Mouse (Mus musculus) c-Kit-negative CD71-positive TER-119-positive erythroid progenitor cells, embryonic 14.5 days (primary cell): ENCODE measurements at regions not wholly inside any gene's neighbourhood (a gene's known extent, or its start where the extent isn't known, plus 50 kb on each side); places are given as distances from the start of the nearest gene placed in this dataset.

Experiments used
- DNase-seq: peaks from one replicate; pipeline ENCODE4 v3.0.0-alpha.2; 2013; ENCODE audit warnings: low read depth, low spot score

- DNase-seq, result no peak
Observed at GRCm38 (mm10) chr16:5673372-5673960, 211.7 kb upstream of the Rbfox1 start.

- DNase-seq, result no peak
Observed at GRCm38 (mm10) chr16:5672871-5673270, 212.3 kb upstream of the Rbfox1 start.

DNA sequence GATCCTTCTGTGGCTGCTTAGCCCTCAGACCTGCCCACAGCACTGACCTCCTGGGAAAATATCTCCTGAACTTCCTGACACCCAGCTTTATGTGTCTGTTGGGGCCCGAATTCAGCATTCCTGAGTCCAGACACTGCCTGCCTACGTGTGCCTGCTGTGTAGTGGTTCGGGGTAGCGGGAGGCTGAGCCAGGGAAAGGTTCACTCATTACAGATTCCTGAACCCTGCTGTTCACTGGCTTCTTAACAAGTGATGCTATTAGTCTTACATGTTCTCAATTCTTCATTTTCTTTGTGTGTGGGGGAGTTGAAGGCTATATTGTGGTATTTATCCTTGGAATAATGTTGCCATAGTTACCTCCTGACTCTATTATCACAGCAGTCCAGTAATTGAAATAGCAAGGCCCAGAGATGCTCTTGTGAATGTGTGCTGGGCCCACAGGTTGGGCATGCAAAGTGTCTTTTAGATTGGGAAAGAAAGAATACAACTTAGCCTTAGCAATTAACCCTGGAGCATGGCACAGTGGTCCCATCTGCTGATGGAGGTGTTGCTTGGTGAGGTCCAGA is 216.7 kb upstream of the Rbfox1 start:
- DNase-seq, result no peak

GRCm38 (mm10) chr16:5661918-5662317 is 223.2 kb upstream of the Rbfox1 start:
- no peak for DNase-seq

DNA sequence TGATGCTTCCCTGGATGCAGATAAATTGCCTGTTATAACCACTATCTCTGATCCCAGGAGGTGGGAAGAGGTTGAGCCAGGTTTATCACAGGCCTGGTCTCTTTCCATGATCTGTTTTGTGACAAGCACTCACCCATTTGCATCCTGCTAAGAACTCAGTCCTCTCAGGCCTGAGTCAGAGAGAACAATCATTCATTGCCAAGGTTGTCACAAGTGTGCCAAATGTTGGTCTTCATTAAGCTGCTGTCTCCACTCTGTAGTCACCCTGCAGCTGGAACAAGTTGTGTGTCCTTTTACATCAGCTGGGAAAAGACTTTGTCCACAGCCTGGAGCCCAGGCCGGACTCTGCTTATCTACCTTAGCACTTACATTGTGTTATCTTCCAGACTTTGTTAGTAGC is 233.6 kb upstream of the Rbfox1 start:
- no peak for DNase-seq

DNA sequence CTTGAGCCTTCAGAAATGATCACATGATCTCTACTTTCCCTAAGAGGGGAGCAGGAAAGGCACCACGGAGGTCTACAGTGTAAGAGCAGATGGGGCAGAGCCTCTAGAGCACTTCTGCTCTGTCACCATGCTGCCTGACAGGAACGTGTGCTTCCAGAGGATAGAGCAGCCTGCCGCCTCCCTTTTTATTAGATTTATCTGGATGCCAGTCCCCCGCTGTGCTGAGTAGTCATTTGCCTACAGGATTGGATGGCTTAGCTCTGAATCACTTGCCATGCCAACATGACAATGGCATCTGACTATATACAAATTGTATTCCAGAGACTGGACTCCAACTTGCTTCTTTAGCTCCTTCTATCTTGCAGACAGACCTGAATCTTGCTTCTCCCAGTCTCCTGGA is 234.2 kb upstream of the Rbfox1 start:
- DNase-seq, result no peak

GRCm38 (mm10) chr16:5639956-5640355 is 245.2 kb upstream of the Rbfox1 start:
- no peak for DNase-seq

- no peak for DNase-seq
Observed at GRCm38 (mm10) chr16:5629996-5630395, 255.2 kb upstream of the Rbfox1 start.

DNA sequence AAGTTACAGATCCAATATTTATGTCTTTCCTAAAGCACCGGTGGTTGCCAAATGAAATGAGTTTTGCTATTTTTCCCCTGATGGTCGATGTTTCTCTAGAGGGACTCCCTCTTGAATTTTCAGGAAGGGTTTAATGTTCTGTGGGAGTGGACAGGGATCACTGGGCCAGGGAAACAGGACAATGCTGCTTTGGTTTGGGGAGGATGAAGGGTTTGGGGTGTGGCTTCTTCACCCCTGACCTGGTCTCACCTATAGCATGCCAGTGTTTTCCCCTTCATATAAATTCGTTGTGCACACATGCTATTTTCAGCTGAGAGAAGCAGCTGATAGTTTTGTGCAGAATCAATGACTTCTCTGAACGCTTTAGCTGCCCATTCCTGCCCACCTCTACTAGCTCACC is 257.2 kb upstream of the Rbfox1 start:
- DNase-seq, result no peak

DNA sequence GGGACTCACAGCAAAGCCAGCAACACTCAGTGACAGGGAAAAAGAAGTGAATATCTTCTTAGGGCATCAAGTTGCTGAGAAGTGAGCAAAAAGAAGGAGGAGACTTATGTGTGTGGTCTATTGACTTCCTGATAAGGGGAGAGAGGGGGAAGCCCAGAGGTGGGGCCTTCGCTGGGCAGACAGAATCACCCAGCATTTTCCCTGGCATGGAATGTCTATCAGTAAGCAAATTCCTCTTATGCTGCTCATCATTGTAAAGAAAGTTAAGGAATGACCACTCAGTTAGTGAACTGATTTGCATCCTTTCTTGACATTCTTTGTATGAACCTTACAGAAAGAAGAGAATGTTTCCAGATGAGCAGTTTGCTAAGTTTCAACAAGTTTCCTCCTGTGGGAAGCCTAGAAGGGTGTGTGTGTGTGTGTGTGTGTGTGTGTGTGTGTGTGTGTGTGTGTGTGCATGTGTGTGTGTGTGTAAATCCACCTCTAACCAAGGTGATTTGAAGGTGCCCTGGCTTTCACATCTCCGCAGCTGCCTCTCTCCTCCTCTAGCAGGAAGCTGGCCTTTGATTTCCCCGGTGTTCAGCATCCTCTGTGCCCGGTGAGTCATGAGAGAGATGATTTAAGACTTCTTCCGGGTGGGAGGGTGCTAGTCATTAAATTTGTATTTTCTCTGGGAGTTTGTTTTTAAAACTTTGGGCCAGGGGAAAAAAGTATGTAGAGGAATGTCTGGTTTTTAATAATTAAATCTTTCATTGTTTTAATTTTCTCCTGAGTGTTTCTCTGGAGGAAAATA is 257.8 kb upstream of the Rbfox1 start:
- DNase-seq, result no peak

- DNase-seq, result no peak
Observed at GRCm38 (mm10) chr16:5625159-5625558, 260.0 kb upstream of the Rbfox1 start.

DNA sequence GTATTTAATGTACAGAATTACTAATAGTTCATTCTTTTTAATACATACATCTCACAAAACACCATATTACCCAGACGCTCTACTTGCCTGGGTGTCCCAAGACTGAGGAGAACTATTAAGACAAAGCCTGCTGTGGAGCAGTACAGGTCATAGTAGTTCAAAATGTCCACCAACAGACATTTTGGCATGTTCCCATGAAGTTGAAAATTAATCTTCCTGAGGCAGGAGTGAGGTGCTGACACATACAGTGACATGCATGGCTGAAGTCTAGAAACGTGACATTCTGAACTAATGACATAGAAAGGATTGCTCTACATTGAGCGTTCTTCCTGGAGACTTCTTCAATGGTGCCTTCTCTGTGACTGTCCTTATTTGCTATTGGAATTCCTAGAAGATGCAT is 264.6 kb upstream of the Rbfox1 start:
- DNase-seq, result no peak

DNA sequence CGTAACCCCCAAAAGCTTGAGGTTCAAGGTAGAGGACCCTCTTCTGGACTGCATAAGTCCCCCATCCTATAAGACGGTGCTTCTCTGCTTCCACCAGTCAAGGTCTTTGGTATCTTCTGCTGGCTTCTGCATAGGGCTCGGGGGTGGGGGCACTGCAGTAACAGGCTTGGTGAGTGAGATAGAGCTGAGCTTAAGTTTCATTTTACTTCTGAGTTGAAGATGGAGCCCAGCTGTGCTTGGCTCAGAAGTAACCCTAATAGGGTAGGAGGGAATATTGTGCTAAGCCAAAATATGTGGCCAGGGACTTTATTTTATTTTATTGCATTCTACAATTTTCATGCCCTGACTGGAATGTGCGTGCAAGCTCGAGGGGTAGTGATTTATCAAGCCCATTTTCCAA is 268.8 kb upstream of the Rbfox1 start:
- no peak for DNase-seq

DNA sequence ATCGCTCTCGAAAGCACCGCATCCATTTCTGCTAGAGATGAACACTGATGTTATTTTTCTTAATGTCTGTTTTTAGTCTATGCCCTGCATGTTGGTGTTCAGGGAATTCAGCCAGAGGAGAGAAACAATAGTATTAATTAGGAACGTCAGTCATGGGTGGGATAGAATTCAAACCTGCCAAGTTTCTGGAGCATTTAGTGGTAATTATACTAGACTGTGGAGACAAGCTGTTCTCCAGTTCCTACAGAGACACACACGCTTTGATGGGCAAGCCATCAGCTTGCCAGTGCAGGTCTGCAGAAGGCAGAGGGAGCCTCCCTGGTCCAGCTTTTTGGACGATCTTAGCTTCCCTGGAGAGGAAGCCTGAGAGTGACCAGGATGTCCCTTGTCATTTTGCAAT is 289.8 kb upstream of the Rbfox1 start:
- DNase-seq, result no peak

- DNase-seq, result no peak
Observed at GRCm38 (mm10) chr16:5578333-5578732, 306.8 kb upstream of the Rbfox1 start.

DNA sequence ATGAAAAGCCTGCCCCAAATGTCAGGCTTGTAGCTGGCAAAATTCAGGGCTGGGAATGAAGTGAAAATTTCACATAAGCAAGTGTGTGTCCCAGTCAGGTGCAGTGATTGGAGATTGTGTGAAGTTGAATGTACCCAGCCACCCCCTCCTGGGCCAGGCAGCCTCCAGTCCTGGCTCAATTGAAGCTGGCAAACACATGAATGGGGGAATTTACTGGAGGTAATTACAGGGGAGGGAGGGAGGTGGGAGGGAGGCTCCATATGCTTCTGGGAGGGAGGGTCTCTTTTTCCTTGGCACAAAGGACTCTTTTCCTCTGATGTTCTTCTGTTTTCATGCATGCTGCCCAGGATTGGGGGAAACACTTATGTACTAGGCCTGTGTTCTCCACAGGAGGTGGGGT is 312.4 kb upstream of the Rbfox1 start:
- no peak for DNase-seq

- DNase-seq, result no peak
Observed at GRCm38 (mm10) chr16:5570619-5571018, 314.5 kb upstream of the Rbfox1 start.

GRCm38 (mm10) chr16:5569101-5569500 is 313.3 kb upstream of the Eef2kmt start:
- no peak for DNase-seq

DNA sequence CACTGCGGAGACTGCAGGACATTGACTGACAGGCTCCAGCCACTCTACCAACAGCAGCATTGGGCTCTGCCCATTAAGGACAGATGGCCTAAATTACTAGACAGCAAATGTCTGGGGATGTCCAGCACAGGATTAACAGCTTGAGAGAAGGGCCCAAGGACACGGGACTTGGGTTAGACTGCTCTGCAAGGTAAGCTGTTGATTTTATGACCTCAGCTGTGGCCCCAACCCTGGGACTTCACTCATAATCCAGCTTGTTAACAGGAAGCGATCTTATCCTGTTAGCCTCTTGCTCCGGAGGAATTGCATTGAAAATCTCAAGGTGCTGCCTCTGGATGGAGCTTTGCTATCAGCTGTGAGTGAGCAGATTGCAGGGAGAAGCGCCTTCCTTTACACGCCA is 293.2 kb upstream of the Eef2kmt start:
- no peak for DNase-seq

- no peak for DNase-seq
Observed at GRCm38 (mm10) chr16:5548602-5549001, 292.8 kb upstream of the Eef2kmt start.

GRCm38 (mm10) chr16:5546808-5547207 is 291.0 kb upstream of the Eef2kmt start:
- DNase-seq, result no peak

GRCm38 (mm10) chr16:5545801-5546200 is 290.0 kb upstream of the Eef2kmt start:
- DNase-seq, result no peak

GRCm38 (mm10) chr16:5544436-5544835 is 288.7 kb upstream of the Eef2kmt start:
- DNase-seq, result no peak
